Mouse (Mus musculus) 3T3-L1 (cell line): ENCODE measurements around the gene Adamtsl5.

Source experiments
- DNase-seq: peaks from one replicate; pipeline ENCODE4 v3.0.0-alpha.2; 2015; ENCODE audit warnings: low read depth, low spot score

The Adamtsl5 gene

DNA sequence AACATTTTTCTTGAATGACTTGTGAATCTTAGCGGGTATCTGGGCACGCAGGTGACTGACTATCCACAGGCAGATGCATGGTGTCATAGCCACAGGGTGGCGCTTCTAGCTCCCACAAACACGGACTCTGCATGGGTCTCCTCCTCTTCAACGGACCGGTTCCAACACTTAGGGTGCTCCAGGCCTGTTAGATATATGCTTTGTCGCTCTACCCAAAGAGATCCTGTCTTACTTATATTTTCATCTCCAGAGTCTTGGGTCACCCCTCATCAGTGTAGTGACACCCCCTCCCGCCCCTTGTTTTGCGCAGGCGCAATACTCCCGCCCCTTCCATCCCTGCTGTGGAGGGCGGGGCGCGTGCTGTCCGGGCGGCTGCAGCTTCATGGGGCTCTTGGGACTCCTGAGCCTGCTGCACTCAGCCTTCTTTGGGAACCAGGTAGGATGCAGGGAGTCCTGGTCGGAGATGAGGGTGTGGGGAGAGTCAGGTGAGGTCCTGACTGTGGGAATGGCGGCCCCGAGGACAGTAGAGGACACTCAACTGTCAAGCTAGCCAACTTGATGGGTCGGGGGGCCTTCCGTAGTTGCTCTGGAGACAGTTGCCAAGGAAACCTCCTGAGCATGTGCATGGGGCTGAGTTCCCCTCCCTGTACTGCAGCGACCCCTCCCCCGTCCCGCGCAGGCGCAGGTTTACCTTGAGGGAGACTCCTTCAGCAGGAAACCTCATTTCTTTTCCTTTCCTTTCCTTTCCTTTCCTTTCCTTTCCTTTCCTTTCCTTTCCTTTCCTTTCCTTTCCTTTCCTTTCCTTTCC is 52.4 kb downstream of the Adamtsl5 start, which contains the start of gene Apc2:
TSS of gene Apc2 (plus strand) at position 360 of the 808 bp plus-strand sequence.
- DNase-seq, result peak; percentile 57

DNA sequence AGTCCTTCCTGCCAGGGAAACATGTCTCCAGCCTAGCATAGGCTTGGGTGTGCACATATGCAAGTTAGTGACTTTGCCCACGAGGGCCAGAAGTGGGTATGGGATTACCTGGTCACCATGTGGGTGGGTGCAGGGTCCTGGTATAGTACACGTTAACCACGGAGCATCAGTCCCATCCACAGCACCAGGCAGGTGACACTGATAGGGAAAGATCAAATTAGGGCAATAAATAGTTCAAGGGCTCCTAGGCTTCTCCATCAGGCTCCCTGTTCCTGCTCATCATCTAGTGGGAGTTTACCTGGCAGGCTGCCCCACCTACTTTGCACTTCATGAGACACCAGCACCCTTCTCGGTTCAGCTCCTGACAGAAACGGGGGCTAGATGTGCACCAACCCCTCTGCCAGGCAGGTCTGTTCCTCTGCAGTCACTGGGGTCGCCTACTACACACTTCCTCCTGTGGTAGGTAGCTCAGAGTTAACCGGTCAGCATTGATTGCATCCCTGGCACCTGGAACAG is 53.4 kb downstream of the Adamtsl5 start:
- no peak for DNase-seq

DNA sequence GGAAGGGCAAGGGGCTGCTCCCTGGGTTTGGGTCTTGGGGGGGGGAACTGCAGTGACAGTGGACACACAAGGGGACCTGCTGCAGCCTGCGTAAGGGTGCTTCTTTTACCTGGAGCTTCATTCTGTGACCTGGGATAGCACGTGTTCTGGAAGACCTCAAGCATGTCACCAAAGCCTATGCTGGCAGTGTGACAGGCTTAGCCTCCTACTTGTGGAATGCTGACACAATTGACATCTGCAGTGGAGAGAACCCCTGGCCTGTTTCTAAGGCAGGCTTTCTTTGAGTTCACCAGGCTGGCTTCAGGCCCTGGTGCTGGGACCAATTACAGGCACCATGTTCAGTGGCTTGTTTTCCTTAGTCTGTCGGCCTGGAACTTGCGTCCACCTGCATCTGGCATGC is 53.9 kb downstream of the Adamtsl5 start:
- DNase-seq, result peak; percentile 52

DNA sequence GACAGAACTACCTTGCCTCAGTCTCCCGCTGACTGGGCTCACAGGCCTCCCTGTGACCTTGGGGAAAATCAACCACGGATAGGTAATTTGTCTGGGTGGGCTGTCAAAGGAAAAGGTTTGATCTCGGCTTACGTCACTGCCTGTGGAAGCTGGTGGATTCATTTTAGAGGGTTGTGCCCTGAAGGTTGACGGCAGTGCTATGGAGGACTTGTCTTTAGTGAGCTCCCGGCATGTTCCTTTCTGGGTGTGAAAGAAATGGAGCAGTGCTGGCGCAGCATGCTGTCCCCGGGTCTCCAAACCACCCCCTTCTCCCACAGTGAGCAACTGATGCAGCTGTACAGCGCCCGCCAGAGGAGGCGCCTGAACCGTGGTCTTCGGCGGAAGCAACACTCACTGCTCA is 54.9 kb downstream of the Adamtsl5 start:
- DNase-seq, result peak; percentile 52

DNA sequence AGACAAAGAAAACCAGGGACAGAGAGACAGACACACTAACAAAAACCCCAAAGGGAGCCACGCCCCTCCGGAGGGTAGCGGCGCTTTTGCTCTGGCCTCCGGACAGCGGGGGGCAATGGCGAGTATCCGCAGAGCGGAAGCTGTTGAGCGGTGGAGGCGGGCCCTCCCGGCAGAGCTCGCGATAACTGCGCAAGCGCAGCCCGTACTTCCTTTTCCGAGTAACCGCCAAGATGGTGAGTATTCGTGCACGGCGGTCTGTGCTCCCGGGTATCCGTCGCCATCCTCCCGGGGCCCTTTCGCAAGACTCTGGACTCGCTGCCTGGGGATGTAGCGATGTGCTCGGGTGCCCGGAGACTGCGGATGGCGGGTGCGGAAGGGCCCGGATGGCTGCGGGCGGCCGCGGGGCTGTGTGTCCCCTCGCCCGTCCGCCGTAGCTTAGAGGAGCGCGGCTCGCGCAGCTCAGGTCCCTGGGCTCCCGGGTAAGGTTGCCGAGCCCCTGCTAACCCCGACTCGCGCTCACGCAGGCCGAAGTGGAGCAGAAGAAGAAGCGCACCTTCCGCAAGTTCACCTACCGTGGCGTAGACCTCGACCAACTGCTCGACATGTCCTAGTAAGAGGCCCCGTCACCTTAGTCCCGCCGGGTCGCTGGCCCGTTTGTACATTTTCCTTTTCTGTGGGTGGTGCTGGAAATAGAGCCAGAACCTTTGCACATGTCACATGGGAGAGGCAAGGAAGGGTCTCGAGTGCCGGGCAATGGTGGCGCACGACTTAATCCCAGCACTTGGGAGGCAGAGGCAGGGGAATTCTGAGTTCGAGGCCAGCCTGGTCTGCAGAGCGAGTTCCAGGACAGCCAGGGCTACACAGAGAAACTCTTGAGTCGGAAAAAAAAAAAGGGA is 55.7 kb downstream of the Adamtsl5 start, which contains the start of gene Rps15:
TSS of gene Rps15 (plus strand) at position 203 of the 896 bp plus-strand sequence.
- DNase-seq, result peak; percentile 96
